Mouse (Mus musculus): ENCODE measurements around the gene Insc.
A peak's percentile ranks its signal among the peaks of the same experiment; 100 is the strongest.

Insc gene

DNA sequence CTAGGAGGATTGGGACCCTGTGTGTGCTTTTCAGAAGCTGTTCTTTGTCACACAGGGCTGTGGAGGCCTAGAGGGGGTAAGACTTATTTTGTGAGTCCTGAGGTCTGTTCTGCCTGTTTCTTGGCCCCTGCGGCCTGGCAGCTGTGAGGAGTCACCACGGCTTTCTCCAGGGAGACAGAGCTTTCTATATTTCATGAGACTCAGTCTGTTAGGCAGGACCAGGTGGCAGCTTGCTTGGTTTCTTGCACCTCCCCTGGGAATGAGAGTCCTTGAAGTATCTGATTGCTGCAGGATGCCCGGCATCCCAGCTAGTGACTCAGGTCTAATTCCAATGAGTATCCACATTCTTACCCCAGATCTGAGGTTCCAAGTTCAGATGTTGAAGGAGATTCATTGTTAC, 21.8 kb downstream of the Insc start:
- no peak for DNase-seq

DNA sequence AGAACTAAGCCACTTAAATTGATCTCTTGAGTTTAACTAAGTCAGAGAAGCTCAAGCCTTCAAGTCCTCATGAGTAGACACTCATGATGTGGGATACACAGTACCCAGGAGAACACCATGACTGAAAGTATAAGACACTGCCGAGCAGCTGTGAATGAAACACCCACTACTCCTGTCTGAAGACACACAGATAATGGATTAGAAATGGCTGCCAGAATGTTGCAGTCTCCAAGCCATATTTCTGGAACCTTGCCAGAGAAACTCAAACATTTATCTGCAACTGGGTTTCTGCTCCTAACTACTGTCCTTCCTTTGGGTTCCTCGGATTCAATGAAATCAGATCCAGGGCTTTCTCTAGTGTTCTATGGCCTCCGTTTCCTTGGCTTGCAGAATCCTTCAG, 23.0 kb downstream of the Insc start:
- DNase-seq: no peak

DNA sequence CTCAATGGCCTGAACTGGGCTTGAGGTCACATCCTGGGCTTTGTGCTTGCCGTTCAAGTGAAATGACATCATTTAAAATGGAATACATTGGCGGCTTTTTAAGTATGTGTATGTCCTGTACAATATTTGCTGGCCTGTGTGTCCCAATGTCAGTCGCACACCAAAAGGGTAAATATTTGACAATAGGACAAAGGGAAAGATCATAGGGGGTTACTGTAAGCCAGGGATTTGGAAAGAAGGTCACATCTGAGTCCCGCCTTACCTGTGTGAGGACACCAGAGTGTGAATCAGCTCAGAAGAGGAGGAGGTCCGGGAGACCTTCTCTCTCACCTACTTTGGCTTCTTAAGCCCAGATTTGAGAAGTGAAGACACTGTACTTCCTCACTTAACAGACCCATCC, 25.0 kb downstream of the Insc start:
- no peak for DNase-seq

DNA sequence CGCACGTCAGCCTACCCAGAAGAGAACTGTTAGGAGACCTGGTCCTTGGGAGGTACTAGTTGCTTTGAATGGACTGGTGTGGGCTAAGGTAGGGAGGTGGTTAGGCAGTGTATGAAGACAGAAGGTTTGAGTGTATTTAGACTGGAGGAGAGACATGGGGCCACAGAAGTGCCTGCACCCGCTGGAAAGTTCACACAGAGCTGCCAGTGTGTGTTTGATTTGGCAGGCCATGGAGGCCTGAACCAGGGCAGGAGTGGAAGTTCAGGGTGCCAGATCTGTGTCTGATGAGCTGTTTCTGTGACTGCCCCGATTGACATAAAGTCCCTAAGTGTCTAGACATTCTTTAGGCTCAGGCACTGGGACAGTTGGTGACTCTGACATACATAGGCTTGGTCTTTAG, 25.5 kb downstream of the Insc start:
- no peak for DNase-seq

DNA sequence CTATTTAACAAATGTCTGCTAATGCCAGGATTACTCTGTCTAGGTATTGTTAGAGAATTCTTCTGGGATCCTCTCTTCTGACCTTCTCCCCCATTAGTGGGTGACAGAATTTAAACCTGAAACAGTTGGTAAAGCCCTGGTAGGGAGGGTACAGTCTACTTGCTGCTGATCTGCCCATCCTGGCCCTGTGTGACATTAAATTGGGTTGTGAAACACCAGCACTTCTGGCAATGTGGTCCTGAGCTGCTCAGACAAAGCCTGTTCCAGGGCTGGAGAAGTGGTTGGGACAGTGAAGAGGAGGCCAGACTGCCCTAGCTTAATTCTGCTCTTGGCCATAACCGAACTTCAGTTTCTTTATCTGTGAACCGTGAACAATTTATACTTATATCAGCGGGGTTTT, 27.1 kb downstream of the Insc start:
- no peak for DNase-seq

- no peak for DNase-seq
Observed at GRCm38 (mm10) chr7:114771801-114772200, 28.3 kb downstream of the Insc start.

DNA sequence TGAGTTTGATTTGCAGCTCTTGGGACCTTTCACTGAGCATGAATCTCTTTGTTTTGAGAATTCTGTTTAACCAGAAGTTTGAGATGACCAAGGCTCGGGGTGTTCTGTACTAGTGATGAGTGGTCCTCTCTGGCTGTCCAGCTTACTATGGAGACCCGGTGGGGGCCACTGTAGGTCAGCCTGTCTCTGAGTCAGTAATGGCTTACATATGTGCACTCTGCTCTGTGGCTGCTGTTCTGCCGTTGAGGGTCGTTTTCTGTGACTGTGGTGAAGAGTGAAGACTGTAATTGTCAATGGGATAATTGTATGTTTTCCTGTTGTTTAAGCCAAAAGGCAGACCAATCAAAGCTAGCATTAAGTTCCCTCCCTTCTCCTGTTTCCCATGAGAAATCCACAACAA, 30.3 kb downstream of the Insc start:
- peak; percentile 10 for DNase-seq

- DNase-seq: no peak
Observed at GRCm38 (mm10) chr7:114775856-114776255, 32.4 kb downstream of the Insc start.

DNA sequence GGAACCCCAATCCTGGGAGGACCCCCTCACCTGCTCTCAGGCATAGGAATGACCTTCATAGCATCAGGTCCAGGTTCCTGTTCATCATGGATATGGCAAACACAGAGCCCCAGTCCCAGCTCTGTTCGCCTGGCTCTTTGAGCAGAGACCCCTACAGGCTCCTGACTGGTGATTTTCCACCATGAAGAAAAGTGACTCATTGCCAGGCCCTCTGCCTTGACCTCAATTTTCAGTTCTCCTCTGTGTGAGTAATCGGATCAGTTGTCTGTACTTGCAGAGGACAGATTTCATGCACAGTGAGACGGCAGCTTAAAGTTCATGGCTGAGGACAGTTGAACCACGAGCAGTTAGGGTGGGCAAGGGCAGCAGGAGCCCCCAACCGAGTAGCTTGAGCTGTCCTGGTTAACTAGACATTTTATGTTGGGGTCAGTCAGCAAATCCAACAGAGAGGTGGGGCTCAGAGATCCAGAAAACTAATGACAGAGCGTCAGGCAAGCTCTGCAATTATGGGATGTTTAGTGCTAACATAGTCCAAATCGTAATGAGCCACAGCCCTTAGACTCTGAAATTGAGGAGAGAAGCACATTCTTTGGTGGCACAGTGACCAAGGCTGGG, 34.8 kb downstream of the Insc start:
- no peak for DNase-seq

DNA sequence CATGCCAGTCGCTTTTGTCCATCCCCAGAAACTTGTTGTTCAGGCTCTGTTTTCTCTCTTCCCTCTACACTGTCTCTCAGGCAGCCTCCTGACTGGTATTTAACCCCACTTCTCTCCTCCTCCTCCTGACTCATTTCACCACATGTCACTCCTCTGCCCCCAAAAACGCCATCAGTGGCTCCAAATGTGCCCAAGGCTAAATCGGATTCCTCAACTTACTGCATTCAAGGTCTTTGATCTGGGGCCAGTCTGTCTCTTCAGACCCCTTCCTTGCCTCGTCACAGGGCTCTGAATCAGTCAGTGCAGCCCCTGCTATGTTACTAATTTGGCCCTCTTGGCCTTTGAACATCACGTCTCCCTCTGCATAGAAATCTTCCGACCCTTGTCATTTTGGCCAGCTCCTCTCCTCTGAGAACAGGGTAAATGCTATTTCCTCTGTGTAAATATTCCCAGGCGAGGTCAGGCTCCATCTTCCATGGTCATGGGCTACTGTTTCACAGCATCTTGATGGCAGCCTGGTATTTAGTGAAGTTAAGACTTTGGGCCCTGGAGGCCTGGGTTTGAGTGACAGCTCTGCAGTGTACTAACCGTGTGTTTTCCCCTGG, 35.7 kb downstream of the Insc start:
- no peak for DNase-seq

DNA sequence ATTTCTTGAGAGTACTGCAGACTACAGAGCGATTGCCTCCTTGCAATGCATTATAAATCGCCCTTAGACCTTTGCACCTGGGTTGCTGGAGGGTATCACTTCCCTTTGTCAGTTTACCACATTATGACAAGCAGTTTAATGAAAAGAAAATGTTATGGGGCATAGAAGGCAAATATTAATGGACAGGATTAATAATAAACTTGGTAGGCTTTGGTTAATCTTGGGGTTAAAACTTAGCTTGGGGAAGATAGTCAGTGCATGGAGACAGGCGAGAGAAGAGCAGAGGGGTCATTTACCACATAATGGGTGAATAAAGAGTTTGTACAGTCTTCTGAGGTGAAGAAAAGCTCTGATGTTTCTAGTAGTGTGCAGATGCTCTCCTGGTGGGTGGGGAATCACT, 39.8 kb downstream of the Insc start:
- DNase-seq: no peak

DNA sequence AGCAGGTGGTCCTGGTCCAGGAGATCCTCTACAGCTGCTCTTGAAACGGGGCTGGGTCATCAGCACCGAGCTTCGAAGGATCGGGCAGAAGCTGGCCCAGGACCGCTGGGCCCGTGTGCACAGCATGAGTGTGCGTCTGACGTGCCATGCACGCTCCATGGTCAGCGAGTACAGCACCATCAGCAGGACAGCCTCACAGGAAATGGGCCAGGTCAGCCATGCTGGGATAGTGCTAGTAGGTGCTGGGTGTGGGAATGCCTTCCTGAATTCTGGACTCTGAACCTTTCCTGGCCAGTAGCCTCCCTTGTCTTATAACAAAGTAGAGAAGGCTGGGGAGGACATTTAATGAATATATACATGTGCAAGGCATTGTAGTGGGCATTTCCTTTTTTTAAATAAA, 47.6 kb downstream of the Insc start:
- DNase-seq: no peak

DNA sequence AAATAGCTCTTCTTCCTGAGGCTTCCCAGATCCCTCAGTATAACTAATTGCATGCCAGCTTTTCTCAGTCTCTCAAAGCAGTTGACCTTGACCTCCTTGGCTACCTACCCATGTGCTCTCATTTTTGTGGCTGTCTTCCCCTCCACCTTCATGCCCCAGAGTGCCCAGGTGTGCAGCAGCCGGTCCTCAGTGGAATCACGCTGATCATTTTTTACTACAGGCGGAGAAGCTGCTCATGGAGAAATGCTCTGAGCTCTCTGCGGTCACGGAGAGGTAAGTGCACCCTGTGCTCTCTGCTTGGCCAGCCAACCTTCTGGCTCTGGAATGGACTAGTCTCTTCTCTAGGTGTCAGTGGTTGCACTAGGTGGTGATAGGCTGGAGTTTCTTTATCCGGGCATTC, 48.5 kb downstream of the Insc start:
- DNase-seq: no peak

DNA sequence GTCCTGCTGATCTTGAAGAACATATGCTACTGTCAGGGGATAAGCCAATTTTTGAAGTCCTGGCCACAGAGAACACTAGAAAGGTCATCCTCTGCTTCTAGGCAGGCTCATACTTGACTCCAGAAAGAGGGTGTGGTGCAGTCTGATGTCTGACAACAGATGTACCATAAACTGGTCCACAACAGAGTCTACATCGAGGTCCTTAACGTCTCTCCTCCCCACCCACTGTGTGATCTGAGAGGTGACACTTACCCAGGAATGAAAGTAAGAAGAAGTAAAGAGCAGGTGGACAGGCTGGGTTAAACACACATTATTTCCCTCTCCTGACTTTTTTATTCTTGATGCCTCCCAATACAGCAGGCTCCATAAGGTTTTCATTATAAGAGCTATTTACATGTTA, 50.9 kb downstream of the Insc start:
- no peak for DNase-seq

DNA sequence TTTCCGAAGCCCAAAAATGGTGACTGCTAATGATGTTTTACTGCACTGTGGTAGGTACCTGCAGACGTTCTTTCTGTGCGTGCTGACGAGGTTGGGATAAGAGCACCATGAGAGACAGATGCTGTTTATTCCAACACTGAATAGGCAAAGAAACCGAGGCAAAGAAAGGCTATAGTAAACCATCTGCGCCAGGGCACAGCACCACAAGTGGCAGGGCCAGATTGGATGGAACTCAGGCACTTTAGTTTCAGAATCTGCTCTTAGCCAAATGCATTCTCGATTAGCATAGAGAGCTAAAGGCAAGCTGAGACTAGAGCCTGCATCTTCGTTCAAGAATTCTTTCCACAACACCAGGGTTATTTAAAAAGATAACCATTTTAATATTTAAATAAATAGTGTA, 59.1 kb downstream of the Insc start:
- DNase-seq: no peak

GRCm38 (mm10) chr7:114805311-114805710, 61.8 kb downstream of the Insc start:
- no peak for DNase-seq

- DNase-seq: no peak
Observed at GRCm38 (mm10) chr7:114807343-114807742, 63.8 kb downstream of the Insc start.

DNA sequence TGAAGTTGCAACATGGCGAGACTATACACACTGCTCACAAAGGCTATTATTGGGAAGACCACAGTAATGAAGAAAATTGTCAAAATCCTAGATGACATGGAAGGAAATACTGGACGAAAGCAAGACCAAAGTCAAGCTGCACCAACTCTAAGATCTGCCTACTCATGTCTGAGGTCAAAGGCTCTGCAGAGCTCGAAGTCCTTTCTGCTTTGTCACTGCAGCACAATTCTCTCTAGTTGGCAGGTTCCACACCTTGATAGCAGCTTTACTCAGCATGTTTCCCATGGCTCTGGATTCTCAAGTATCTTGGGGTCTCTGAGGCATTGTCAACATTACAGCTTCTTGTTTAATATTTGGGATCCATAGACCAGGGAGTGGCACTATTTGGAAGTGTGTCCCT, 64.8 kb downstream of the Insc start:
- no peak for DNase-seq

DNA sequence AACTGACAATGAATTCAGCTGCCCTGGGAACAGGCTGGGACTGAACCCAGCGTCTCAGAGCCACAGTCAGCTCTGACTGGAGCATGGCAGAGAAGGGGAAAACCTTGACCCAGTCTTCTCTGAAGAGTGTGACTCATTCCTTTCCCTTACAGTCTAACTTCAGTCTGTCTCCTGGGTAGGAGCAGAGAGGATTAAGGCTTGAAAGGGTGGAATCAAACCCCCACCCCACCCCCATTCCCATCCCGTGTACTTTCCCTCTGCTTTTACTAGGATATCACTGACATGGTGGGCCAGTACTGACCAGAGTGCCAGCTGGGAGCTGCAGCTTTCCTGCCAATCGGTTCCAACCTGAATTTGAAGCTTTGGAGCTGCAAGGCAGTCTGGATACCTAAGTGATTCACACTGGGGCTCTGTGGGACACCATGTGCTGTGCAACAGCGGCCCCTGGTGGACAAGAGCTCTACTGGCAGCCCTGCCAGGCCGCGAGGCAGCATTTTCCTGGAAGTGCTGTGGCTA, 73.9 kb downstream of the Insc start:
- peak; percentile 92 for DNase-seq

GRCm38 (mm10) chr7:114817879-114818278, 74.4 kb downstream of the Insc start:
- no peak for DNase-seq

DNA sequence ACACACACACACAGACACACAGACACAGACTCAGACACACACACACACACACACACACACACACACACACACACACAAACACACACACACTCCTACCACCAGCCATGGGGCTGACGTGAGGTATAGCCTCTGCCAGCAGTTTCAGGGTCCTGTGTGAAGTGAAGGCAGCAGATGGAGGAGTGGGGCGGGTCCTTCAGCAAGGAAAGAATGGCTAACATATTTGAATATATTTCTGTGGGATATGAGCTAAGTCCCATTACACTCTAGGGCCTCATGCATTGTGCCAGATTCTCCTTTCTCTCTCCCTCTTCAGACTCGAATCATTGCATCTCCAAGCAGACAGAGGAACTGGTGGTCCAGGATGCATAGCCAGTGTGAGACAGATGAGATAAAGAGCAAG, 74.9 kb downstream of the Insc start:
- no peak for DNase-seq

DNA sequence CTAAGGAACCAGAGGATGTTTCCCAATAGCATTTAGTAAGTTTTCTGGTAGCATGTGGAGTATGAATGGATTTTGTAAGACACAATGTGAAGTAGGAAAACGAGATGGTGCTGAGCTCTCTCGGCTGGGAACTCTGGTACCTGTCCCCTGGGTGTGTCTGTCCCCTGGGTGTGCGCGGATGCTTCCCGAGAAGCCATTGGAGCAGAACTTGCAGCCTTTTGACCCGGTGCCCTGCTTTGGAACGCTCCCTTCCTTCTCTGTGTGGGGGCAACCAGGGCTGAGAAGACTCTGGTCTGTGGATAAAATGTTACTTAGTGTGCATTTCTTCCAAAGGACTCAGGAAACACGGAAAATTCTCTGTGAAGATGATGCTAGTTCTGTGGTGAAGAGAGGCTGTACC, 75.3 kb downstream of the Insc start:
- DNase-seq: no peak

GRCm38 (mm10) chr7:114822736-114823135, 79.2 kb downstream of the Insc start:
- no peak for DNase-seq

DNA sequence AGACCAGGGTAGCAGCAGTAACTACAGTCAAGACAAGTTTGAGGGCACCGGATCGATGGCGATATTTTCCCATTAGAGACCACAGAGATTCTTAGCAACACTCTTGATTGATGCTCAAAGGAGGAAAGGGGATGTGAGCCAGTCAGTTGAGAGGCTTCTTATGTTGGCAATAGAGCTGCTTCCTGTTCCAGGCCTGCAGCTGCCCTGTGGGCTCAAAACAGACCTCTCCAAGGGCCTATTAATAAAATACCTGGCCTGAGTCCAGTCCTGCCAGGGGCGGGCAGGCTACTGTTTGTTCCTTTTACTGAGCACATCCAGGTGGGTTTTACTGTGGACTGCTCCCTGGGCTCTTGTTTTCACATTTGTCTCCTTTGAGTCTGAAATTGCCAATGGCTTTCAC, 83.9 kb downstream of the Insc start:
- no peak for DNase-seq

DNA sequence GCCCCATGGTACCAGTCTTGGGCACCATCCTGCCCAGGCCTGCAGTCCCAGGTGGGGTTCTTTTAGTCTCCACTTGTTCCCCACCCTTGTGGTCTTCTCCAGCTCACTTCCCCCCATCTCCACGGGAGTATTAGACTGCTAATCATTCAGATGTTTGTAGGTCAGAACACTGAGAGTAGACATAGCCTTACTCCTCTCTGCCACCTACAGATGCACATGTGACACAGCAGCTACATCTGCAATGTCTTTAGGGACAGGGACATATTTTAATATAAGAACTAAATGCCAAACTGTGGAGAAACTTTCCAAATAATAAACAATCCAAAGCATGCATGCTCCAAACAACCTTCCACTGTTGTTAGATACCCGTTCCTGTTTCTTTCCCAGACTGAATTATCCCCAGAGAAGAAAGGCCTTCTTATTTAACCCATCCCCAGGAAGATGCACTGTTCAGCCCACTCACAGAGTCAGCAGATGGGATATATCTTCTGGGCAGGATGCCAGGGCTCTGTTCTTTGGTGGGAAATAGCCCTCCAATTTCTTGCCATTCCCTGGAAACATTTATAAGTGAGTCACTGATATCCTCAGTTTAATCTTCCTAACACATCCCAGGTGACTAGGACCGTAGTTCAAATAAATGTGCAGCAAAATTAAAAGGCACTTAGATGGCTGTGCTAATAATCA, 88.9 kb downstream of the Insc start:
- DNase-seq: no peak
